Mouse (Mus musculus): ENCODE results near the gene Snai3. TPM values are rescaled to one million over a fixed set of nuclear protein-coding genes. Genes with fewer than 3 reads are reported as not detected.

The Snai3 gene
- not detected in 2 replicates for polyA plus RNA-seq (2016; fragmentation: Nextera tagmentation; extraction: Ambion mirVana)

- Histone ChIP-seq H3K36me3 (peaks cover 6% of the 10 kb centered on the region), H3K4me2 (replicated peaks) (peak within 1 kb of the TSS; percentile 57), H3K9ac (peak within 1 kb of the TSS; percentile 24), H3K4me1 (peaks cover 15% of the 10 kb centered on the region), H3K9me3 (replicated peaks) (no peaks in the 10 kb centered on the region), H3K27ac (no peak within 1 kb of the TSS), H3K27me3 (peaks cover 81% of the 10 kb centered on the region), H3K4me3 (peak within 1 kb of the TSS; percentile 29)
- WGBS = 4% methylated on average over 56 of the region's 56 CpGs
- peak; percentile 73 for ATAC-seq (ENCODE audit: low FRiP score)
Observed at GRCm38 (mm10) chr8:122460524-122461472, at the start of gene Snai3. TSS of gene Snai3 (minus strand) at chr8:122460733.

DNA sequence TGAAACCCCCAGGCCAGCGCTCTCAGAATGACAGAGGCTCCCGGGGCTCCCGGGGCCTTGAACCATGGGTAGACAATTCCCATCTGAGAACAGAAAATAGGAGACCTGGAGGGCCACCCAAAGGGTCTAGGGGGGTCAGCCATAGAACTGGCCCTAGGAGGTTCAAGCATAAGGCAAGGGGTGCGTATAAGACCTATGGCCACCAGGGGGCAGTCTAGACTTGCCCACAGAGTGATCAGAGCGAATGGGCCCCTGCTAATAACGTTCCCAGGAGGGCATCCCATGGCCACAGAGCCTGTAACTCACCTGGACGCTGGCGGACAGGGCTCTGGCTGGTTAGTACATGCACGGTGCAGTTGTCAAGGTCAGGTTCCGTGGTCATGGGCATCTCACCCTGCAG, 40.3 kb upstream of the Snai3 start:
- Histone ChIP-seq H3K4me3 (no peak overlapping the region), H3K27me3 (no peaks in the 10 kb centered on the region), H3K4me1 (no peaks in the 10 kb centered on the region), H3K9ac (no peak overlapping the region), H3K4me2 (replicated peaks) (no peak overlapping the region), H3K9me3 (replicated peaks) (no peaks in the 10 kb centered on the region), H3K36me3 (no peaks in the 10 kb centered on the region), H3K27ac (no peak overlapping the region)
- WGBS = 37% methylated on average over 10 of the region's 10 CpGs
- ATAC-seq (ENCODE audit: low FRiP score) = peak; percentile 63

- 73% methylated on average over 17 of the region's 17 CpGs for WGBS
- ATAC-seq (ENCODE audit: low FRiP score) = no peak
- Histone ChIP-seq H3K4me3 (no peak overlapping the region), H3K27ac (no peak overlapping the region), H3K9me3 (replicated peaks) (no peaks in the 10 kb centered on the region), H3K4me1 (no peaks in the 10 kb centered on the region), H3K27me3 (no peaks in the 10 kb centered on the region), H3K36me3 (no peaks in the 10 kb centered on the region), H3K9ac (no peak overlapping the region), H3K4me2 (replicated peaks) (no peak overlapping the region)
Observed at GRCm38 (mm10) chr8:122497912-122498311, 37.4 kb upstream of the Snai3 start.

DNA sequence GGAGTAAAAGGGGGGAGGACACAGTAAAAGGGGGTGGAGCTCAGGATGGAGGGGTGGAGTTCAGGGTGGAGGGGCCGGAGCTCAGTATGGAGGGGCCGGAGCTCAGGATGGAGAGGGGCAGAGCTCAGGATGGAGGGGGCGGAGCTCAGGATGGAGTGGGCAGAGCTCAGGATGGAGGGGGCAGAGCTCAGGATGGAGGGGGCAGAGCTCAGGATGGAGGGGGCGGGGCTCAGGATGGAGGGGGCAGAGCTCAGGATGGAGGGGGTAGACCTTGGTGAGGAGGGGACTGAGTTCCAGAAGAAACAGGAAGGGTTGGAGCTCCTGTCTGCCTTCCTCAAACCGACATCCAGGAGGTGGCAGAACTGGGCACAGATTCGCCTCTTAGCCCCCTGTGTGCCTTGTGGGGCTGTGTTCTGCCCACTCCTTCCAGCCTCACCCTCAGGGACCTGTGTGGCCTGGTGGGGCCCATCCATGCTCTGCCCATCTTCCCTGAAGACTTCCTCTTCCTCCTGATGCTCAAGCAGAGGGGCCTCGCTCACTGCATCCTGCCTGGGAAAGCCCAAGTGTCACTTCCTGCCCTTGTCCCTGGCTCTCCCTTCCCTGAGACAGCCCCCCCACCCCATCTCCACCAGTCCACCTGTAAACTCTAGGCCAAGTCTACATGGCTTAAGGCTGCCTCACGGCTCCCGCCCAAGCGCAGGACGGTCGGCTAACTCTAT, 36.6 kb upstream of the Snai3 start:
- ATAC-seq (ENCODE audit: low FRiP score) = no peak
- no peak overlapping the region for H3K9ac ChIP-seq
- no peaks in the 10 kb centered on the region for H3K9me3 ChIP-seq (replicated peaks)
- no peak overlapping the region for H3K27ac ChIP-seq
- no peak overlapping the region for H3K4me3 ChIP-seq
- H3K4me2 ChIP-seq (replicated peaks) = no peak overlapping the region
- H3K36me3 ChIP-seq = no peaks in the 10 kb centered on the region
- WGBS = 89% methylated on average over 11 of the region's 12 CpGs
- no peaks in the 10 kb centered on the region for H3K27me3 ChIP-seq
- no peaks in the 10 kb centered on the region for H3K4me1 ChIP-seq

- Histone ChIP-seq H3K4me1 (no peaks in the 10 kb centered on the region), H3K27ac (no peak overlapping the region), H3K4me3 (no peak overlapping the region), H3K9me3 (replicated peaks) (no peaks in the 10 kb centered on the region), H3K4me2 (replicated peaks) (no peak overlapping the region), H3K27me3 (no peaks in the 10 kb centered on the region), H3K36me3 (peaks cover 24% of the 10 kb centered on the region), H3K9ac (no peak overlapping the region)
- ATAC-seq (ENCODE audit: low FRiP score) = no peak
- WGBS = 94% methylated on average over 9 of the region's 9 CpGs
Observed at GRCm38 (mm10) chr8:122488387-122488786, 27.9 kb upstream of the Snai3 start.

DNA sequence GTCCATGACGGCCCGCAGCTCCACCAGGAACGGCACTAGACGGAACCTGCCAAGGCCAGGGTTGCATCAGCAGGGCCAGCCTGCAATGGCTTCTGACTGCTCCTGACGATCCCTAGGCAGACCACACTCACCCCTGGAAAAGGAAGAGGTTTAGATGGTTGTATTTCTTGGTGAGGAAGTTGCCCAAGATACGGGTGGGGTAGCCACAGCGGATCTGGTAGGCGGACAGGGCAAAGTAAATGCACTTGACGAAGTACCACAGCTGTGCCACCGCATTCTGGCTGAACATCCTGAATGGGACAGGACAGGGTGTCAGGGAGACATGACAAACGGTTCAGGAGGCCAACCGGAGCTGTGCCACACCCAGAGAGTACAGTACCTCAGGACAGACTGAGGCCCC, 24.3 kb upstream of the Snai3 start:
- H3K36me3 ChIP-seq = peaks cover 54% of the 10 kb centered on the region
- no peaks in the 10 kb centered on the region for H3K4me1 ChIP-seq
- H3K27me3 ChIP-seq = no peaks in the 10 kb centered on the region
- no peaks in the 10 kb centered on the region for H3K9me3 ChIP-seq (replicated peaks)
- H3K27ac ChIP-seq = no peak overlapping the region
- ATAC-seq (ENCODE audit: low FRiP score) = no peak
- no peak overlapping the region for H3K4me2 ChIP-seq (replicated peaks)
- H3K4me3 ChIP-seq = no peak overlapping the region
- WGBS = 88% methylated on average over 12 of the region's 12 CpGs
- H3K9ac ChIP-seq = no peak overlapping the region

- Histone ChIP-seq H3K9ac (no peak overlapping the region), H3K27ac (no peak overlapping the region), H3K4me3 (no peak overlapping the region), H3K36me3 (peaks cover 63% of the 10 kb centered on the region), H3K9me3 (replicated peaks) (no peaks in the 10 kb centered on the region), H3K27me3 (no peaks in the 10 kb centered on the region), H3K4me1 (no peaks in the 10 kb centered on the region), H3K4me2 (replicated peaks) (no peak overlapping the region)
- no peak for ATAC-seq (ENCODE audit: low FRiP score)
- WGBS = 97% methylated on average over 7 of the region's 7 CpGs
Observed at GRCm38 (mm10) chr8:122483877-122484276, 23.3 kb upstream of the Snai3 start.

- Histone ChIP-seq H3K27me3 (no peaks in the 10 kb centered on the region), H3K9me3 (replicated peaks) (no peaks in the 10 kb centered on the region), H3K36me3 (peaks cover 76% of the 10 kb centered on the region), H3K4me1 (no peaks in the 10 kb centered on the region), H3K4me3 (no peak overlapping the region), H3K4me2 (replicated peaks) (no peak overlapping the region), H3K27ac (no peak overlapping the region), H3K9ac (no peak overlapping the region)
- WGBS = 97% methylated on average over 8 of the region's 8 CpGs
- no peak for ATAC-seq (ENCODE audit: low FRiP score)
Observed at GRCm38 (mm10) chr8:122482448-122482847, 21.9 kb upstream of the Snai3 start.

DNA sequence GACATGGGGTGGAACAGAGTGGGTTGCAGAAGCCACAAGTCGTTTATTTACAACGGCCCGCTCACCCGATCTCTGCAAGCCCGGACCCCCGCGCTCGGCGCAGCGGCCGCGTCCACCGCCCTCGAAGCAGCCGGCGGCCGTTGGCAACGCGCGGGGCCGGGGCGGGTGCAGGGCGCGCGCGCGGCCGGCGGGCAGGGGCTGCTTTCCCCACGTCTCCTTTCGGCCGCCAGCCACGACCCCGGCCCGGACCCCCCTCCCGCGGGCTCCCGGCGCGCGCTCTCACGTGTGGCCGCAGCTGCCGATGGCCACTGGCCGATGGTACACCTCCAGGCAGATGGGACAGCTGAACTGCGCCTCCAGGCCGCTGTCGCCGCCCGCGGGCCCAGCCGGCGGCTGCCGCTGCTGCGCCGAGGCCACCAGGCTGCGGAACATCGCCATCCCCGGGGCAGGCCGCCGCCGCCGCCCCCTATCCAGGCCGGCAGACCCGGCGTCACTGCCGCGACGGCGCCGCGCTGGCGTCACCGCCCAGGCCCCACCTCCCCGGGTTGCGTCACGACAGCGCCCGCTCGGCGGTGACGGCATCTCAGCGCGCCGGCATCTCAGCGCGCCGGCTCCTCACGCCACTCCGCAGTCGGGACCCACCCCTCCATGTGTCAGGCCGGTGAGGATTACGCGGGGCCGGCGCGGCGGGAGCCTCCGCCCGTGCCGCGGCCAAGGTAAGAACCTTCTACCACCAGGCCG, 15.2 kb upstream of the Snai3 start, which contains the start of the genes Rnf166 and Ctu2:
TSS of gene Rnf166 (minus strand) at position 485 of the 741 bp plus-strand sequence.
TSS of gene Ctu2 (plus strand) at position 564 of the 741 bp plus-strand sequence.
- WGBS = under 1% methylated on average over 92 of the region's 103 CpGs
- peaks cover 36% of the 10 kb centered on the region for H3K36me3 ChIP-seq

DNA sequence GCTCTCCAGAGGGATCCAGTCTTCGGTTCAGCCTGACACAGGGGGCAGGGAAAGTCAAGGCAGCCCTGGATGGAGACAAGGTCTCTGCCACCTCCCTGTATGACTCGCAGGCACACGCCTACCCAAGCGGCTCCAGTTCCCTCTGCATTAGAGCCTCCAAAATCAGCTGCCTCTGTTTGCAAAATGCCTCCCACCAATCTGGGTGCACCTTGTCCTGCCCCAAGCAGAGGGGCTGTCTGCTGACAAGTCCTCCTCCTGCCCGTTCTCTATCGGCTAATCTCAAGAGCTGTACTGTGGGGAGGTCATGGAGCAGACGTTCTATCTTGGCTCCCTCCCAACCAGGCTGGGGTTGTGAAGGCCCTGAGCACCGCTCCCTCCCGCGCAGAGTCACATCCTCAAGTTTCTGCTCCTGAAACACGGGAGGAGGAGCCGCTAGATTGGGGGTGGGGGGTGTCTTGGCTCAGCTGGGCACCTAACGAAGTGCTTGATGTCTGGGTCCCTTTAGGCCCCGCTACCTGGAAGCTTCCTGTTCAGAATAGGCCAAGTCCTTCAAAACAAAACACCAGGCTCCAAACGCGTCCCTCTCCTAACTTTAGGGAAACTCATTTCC, 14.5 kb upstream of the Snai3 start:
- Histone ChIP-seq H3K4me2 (replicated peaks) (peak overlapping the region; percentile 96), H3K4me1 (peaks cover 25% of the 10 kb centered on the region), H3K27me3 (no peaks in the 10 kb centered on the region), H3K9me3 (replicated peaks) (no peaks in the 10 kb centered on the region), H3K36me3 (peaks cover 37% of the 10 kb centered on the region), H3K9ac (peak overlapping the region; percentile 97), H3K27ac (peak overlapping the region; percentile 84; the same call in 1 of the 2 replicates), H3K4me3 (peak overlapping the region; percentile 99)
- peak; percentile 8; the same call in 1 of the 2 replicates for ATAC-seq (ENCODE audit: low FRiP score)
- WGBS = 18% methylated on average over 16 of the region's 16 CpGs

More for the DNA sequence above, 15.2 kb upstream of the Snai3 start, which contains the start of the genes Rnf166 and Ctu2:
- Histone ChIP-seq H3K9me3 (replicated peaks) (no peaks in the 10 kb centered on the region), H3K27me3 (no peaks in the 10 kb centered on the region), H3K4me1 (peaks cover 22% of the 10 kb centered on the region), H3K9ac (peak within 1 kb of the TSS; percentile 97), H3K4me2 (replicated peaks) (peak within 1 kb of the TSS; percentile 96), H3K27ac (peak within 1 kb of the TSS; percentile 84), H3K4me3 (peak within 1 kb of the TSS; percentile 99)
- peak; percentile 93 for ATAC-seq (ENCODE audit: low FRiP score)

- no peak overlapping the region for H3K4me2 ChIP-seq (replicated peaks)
- no peak for ATAC-seq (ENCODE audit: low FRiP score)
- no peak overlapping the region for H3K4me3 ChIP-seq
- peaks cover 36% of the 10 kb centered on the region for H3K36me3 ChIP-seq
- no peak overlapping the region for H3K27ac ChIP-seq
- H3K27me3 ChIP-seq = no peaks in the 10 kb centered on the region
- 89% methylated on average over 8 of the region's 8 CpGs for WGBS
- H3K9ac ChIP-seq = no peak overlapping the region
- H3K9me3 ChIP-seq (replicated peaks) = no peaks in the 10 kb centered on the region
- H3K4me1 ChIP-seq = peaks cover 25% of the 10 kb centered on the region
Observed at GRCm38 (mm10) chr8:122473911-122474421, 13.4 kb upstream of the Snai3 start.
